Mouse (Mus musculus) hindbrain, embryonic 13.5 days (tissue): ENCODE measurements at regions not wholly inside any gene's neighbourhood (a gene's known extent, or its start where the extent isn't known, plus 50 kb on each side); places are given as distances from the start of the nearest gene placed in this dataset.

ENCODE experiments used
- ATAC-seq: fragments of 200-750 bp; cut with Nextera tagmentation; 2 replicates; pipeline ENCODE4 v1.8.0; 2017; ENCODE audit warnings: moderate TSS enrichment; ENCODE audit not compliant: low FRiP score
- H3K27ac ChIP-seq: fragments of 300-500 bp; sonication (generic); 2 replicates; pipeline ENCODE4 v1.5.1; 2015; ENCODE audit warnings: inconsistent platforms, mild to moderate bottlenecking, moderate library complexity
- H3K27me3 ChIP-seq: fragments of 300-500 bp; sonication (generic); 2 replicates; pipeline ENCODE4 v1.6.1; 2015; ENCODE audit warnings: mild to moderate bottlenecking, inconsistent platforms
- H3K36me3 ChIP-seq: fragments of 300-500 bp; sonication (generic); 2 replicates; pipeline ENCODE4 v1.6.1; 2015; ENCODE audit warnings: mild to moderate bottlenecking, inconsistent platforms
- H3K4me1 ChIP-seq: fragments of 300-500 bp; sonication (generic); replicated peaks from 2 replicates; pipeline ENCODE4 v1.6.1; 2015; ENCODE audit warnings: inconsistent platforms
- H3K4me2 ChIP-seq: fragments of 300-500 bp; sonication (generic); 2 replicates; pipeline ENCODE4 v1.6.1; 2015; ENCODE audit warnings: inconsistent platforms, mild to moderate bottlenecking, moderate library complexity
- H3K4me3 ChIP-seq: fragments of 300-500 bp; sonication (generic); 2 replicates; pipeline ENCODE4 v1.5.1; 2015; ENCODE audit warnings: mild to moderate bottlenecking, inconsistent platforms
- H3K9ac ChIP-seq: fragments of 300-500 bp; sonication (generic); 2 replicates; pipeline ENCODE4 v1.6.1; 2015; ENCODE audit warnings: mild to moderate bottlenecking, inconsistent platforms
- H3K9me3 ChIP-seq: fragments of 300-500 bp; sonication (generic); 2 replicates; pipeline ENCODE4 v1.6.1; 2016; ENCODE audit warnings: inconsistent platforms
- WGBS: fragments of 180-500 bp; shearing (Covaris S2); methylation state at CpG from one replicate; pipeline ENCODE4 v1.1.7; 2015; 5-methylcytosine and 5-hydroxymethylcytosine counted together

- no peak overlapping the region for H3K4me2 ChIP-seq
- H3K36me3 ChIP-seq: no peaks in the 10 kb centered on the region
- no peak for ATAC-seq
- H3K27ac ChIP-seq: no peak overlapping the region
- no peaks in the 10 kb centered on the region for H3K9me3 ChIP-seq
- H3K27me3 ChIP-seq: no peaks in the 10 kb centered on the region
- no peak overlapping the region for H3K4me3 ChIP-seq
- 0 out of 2 replicates have a peak, but pooled peaks cover 4% of the 10 kb centered on the region for H3K4me1 ChIP-seq
- H3K9ac ChIP-seq: no peak overlapping the region
- WGBS: 90% methylated on average over 5 of the region's 5 CpGs
Observed at GRCm38 (mm10) chr3:58172096-58172495, 242.4 kb upstream of the Tsc22d2 start.

GRCm38 (mm10) chr3:58173821-58174220 lies 240.7 kb upstream of the Tsc22d2 start:
- no peaks in the 10 kb centered on the region for H3K4me1 ChIP-seq
- no peak overlapping the region for H3K9ac ChIP-seq
- no peak for ATAC-seq
- H3K36me3 ChIP-seq: no peaks in the 10 kb centered on the region
- no peaks in the 10 kb centered on the region for H3K27me3 ChIP-seq
- 74% methylated on average over 1 of the region's 1 CpGs for WGBS
- no peak overlapping the region for H3K4me2 ChIP-seq
- H3K4me3 ChIP-seq: no peak overlapping the region
- H3K9me3 ChIP-seq: no peaks in the 10 kb centered on the region
- no peak overlapping the region for H3K27ac ChIP-seq

GRCm38 (mm10) chr3:58181715-58182114 lies 232.8 kb upstream of the Tsc22d2 start:
- H3K27ac ChIP-seq: no peak overlapping the region
- no peaks in the 10 kb centered on the region for H3K36me3 ChIP-seq
- no peak overlapping the region for H3K4me2 ChIP-seq
- WGBS: 59% methylated on average over 3 of the region's 3 CpGs
- H3K27me3 ChIP-seq: no peaks in the 10 kb centered on the region
- H3K9me3 ChIP-seq: no peaks in the 10 kb centered on the region
- no peak overlapping the region for H3K4me3 ChIP-seq
- no peaks in the 10 kb centered on the region for H3K4me1 ChIP-seq
- H3K9ac ChIP-seq: no peak overlapping the region
- ATAC-seq: no peak

GRCm38 (mm10) chr3:58182299-58182698 lies 232.2 kb upstream of the Tsc22d2 start:
- Histone ChIP-seq H3K9me3 (no peaks in the 10 kb centered on the region), H3K4me2 (no peak overlapping the region), H3K27me3 (no peaks in the 10 kb centered on the region), H3K4me3 (no peak overlapping the region), H3K36me3 (no peaks in the 10 kb centered on the region), H3K4me1 (no peaks in the 10 kb centered on the region), H3K9ac (no peak overlapping the region), H3K27ac (no peak overlapping the region)
- ATAC-seq: no peak
- 82% methylated on average over 4 of the region's 4 CpGs for WGBS

GRCm38 (mm10) chr3:58183279-58183678 lies 231.2 kb upstream of the Tsc22d2 start:
- H3K4me2 ChIP-seq: no peak overlapping the region
- H3K4me3 ChIP-seq: no peak overlapping the region
- no peaks in the 10 kb centered on the region for H3K27me3 ChIP-seq
- no peaks in the 10 kb centered on the region for H3K9me3 ChIP-seq
- H3K36me3 ChIP-seq: no peaks in the 10 kb centered on the region
- ATAC-seq: no peak
- H3K27ac ChIP-seq: no peak overlapping the region
- H3K4me1 ChIP-seq: no peaks in the 10 kb centered on the region
- H3K9ac ChIP-seq: no peak overlapping the region
- 59% methylated on average over 3 of the region's 3 CpGs for WGBS

- no peaks in the 10 kb centered on the region for H3K36me3 ChIP-seq
- H3K27me3 ChIP-seq: no peaks in the 10 kb centered on the region
- H3K9ac ChIP-seq: no peak overlapping the region
- H3K27ac ChIP-seq: no peak overlapping the region
- no peaks in the 10 kb centered on the region for H3K9me3 ChIP-seq
- H3K4me1 ChIP-seq: no peaks in the 10 kb centered on the region
- 89% methylated on average over 6 of the region's 6 CpGs for WGBS
- no peak for ATAC-seq
- no peak overlapping the region for H3K4me3 ChIP-seq
- H3K4me2 ChIP-seq: no peak overlapping the region
Observed at GRCm38 (mm10) chr3:58200462-58200861, 214.1 kb upstream of the Tsc22d2 start.

- no peak for ATAC-seq
- no peaks in the 10 kb centered on the region for H3K27me3 ChIP-seq
- 83% methylated on average over 5 of the region's 5 CpGs for WGBS
Observed at GRCm38 (mm10) chr3:58202816-58203215, 211.7 kb upstream of the Tsc22d2 start.

GRCm38 (mm10) chr3:58203806-58204205 lies 210.7 kb upstream of the Tsc22d2 start:
- no peak overlapping the region for H3K9ac ChIP-seq
- no peak overlapping the region for H3K4me3 ChIP-seq
- 84% methylated on average over 2 of the region's 2 CpGs for WGBS
- H3K27me3 ChIP-seq: no peaks in the 10 kb centered on the region
- no peak for ATAC-seq
- H3K36me3 ChIP-seq: no peaks in the 10 kb centered on the region
- H3K4me2 ChIP-seq: no peak overlapping the region
- 0 out of 2 replicates have a peak, but pooled peaks cover 1% of the 10 kb centered on the region for H3K9me3 ChIP-seq
- H3K27ac ChIP-seq: no peak overlapping the region
- H3K4me1 ChIP-seq: no peaks in the 10 kb centered on the region

More at GRCm38 (mm10) chr3:58202816-58203215, 211.7 kb upstream of the Tsc22d2 start:
- H3K9ac ChIP-seq: no peak overlapping the region
- no peak overlapping the region for H3K4me2 ChIP-seq
- no peak overlapping the region for H3K27ac ChIP-seq
- no peak overlapping the region for H3K4me3 ChIP-seq
- no peaks in the 10 kb centered on the region for H3K4me1 ChIP-seq
- H3K36me3 ChIP-seq: no peaks in the 10 kb centered on the region
- no peaks in the 10 kb centered on the region for H3K9me3 ChIP-seq

- Histone ChIP-seq H3K36me3 (no peaks in the 10 kb centered on the region), H3K9me3 (0 out of 2 replicates have a peak, but pooled peaks cover 3% of the 10 kb centered on the region), H3K4me2 (no peak overlapping the region), H3K9ac (no peak overlapping the region), H3K4me3 (no peak overlapping the region), H3K4me1 (no peaks in the 10 kb centered on the region), H3K27ac (no peak overlapping the region), H3K27me3 (no peaks in the 10 kb centered on the region)
- WGBS: 100% methylated on average over 2 of the region's 2 CpGs
- no peak for ATAC-seq
Observed at GRCm38 (mm10) chr3:58205526-58205925, 209.0 kb upstream of the Tsc22d2 start.

- no peaks in the 10 kb centered on the region for H3K27me3 ChIP-seq
- 0 out of 2 replicates have a peak, but pooled peaks cover 3% of the 10 kb centered on the region for H3K9me3 ChIP-seq
- H3K27ac ChIP-seq: no peak overlapping the region
- no peak overlapping the region for H3K4me3 ChIP-seq
- 52% methylated on average over 5 of the region's 5 CpGs for whole genome bisulfite sequencing
- H3K36me3 ChIP-seq: no peaks in the 10 kb centered on the region
- ATAC-seq: peak; percentile 39; the same call in 1 of the 2 replicates
- H3K4me1 ChIP-seq: no peaks in the 10 kb centered on the region
- H3K4me2 ChIP-seq: no peak overlapping the region
- H3K9ac ChIP-seq: no peak overlapping the region
Observed at GRCm38 (mm10) chr3:58206776-58207398, 207.6 kb upstream of the Tsc22d2 start.

GRCm38 (mm10) chr3:58211016-58211415 lies 203.5 kb upstream of the Tsc22d2 start:
- Histone ChIP-seq H3K27ac (no peak overlapping the region), H3K9me3 (0 out of 2 replicates have a peak, but pooled peaks cover 3% of the 10 kb centered on the region), H3K27me3 (no peaks in the 10 kb centered on the region), H3K4me1 (no peaks in the 10 kb centered on the region), H3K36me3 (no peaks in the 10 kb centered on the region), H3K4me2 (no peak overlapping the region), H3K4me3 (no peak overlapping the region), H3K9ac (no peak overlapping the region)
- ATAC-seq: no peak
- 69% methylated on average over 3 of the region's 3 CpGs for WGBS

GRCm38 (mm10) chr3:58224696-58225095 lies 189.8 kb upstream of the Tsc22d2 start:
- no peak for ATAC-seq
- WGBS: 86% methylated on average over 2 of the region's 2 CpGs
- no peak overlapping the region for H3K27ac ChIP-seq

More at GRCm38 (mm10) chr3:58224696-58225095, 189.8 kb upstream of the Tsc22d2 start:
- Histone ChIP-seq H3K4me2 (no peak overlapping the region), H3K9me3 (no peaks in the 10 kb centered on the region), H3K36me3 (no peaks in the 10 kb centered on the region), H3K4me3 (no peak overlapping the region), H3K9ac (no peak overlapping the region), H3K27me3 (no peaks in the 10 kb centered on the region), H3K4me1 (no peaks in the 10 kb centered on the region; the same call in 1 of the 2 replicates)
